20 mouse cellular contexts compared by ENCODE assay signal in the genomic region with DNA sequence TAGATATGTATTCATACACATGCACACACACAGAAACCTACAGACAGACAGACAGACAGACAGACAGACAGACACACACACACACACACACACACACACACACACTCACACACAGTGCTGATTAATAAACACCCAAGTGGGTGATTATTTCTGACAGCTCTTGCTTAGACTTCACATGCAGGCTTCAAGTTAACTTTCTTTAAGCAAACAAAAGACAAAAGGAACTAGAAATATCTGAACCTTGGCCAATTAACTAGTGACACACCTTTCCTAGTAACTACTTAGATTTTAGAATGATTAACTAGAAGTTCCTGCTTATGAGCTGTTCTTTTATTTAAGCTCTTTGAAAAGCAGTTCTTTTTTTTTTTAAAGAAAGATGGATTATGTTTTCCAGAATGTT. TPM values are rescaled to one million over a fixed set of nuclear protein-coding genes. Genes with fewer than 3 reads are reported as not detected.
"Had no signal": no experiment of that assay in that cellular context is flagged by ENCODE, and none has a peak within 500 bp of the region (broad histone marks: within the 10 kb centered on the region; RNA-seq: fewer than 3 reads in every experiment).

No protein-coding gene starts in this region.

- H3K4me1 ChIP-seq: limb, embryonic 10.5 days; limb, embryonic 13.5 days; liver, embryonic 13.5 days; midbrain, embryonic 13.5 days; neural tube, embryonic 13.5 days had no signal

- H3K27ac ChIP-seq: kidney, postnatal 0 days; limb, embryonic 10.5 days; limb, embryonic 13.5 days; liver, embryonic 13.5 days; midbrain, embryonic 10.5 days; midbrain, embryonic 13.5 days; neural tube, embryonic 13.5 days had no signal

- H3K4me2 ChIP-seq: limb, embryonic 13.5 days; liver, embryonic 13.5 days; midbrain, embryonic 13.5 days; neural tube, embryonic 13.5 days had no signal

- H3K27me3 ChIP-seq: limb, embryonic 13.5 days; liver, embryonic 13.5 days; megakaryocyte, embryonic 14.5 days; midbrain, embryonic 13.5 days; neural tube, embryonic 13.5 days had no signal

- H3K36me3 ChIP-seq: limb, embryonic 10.5 days; limb, embryonic 13.5 days; liver, embryonic 13.5 days; midbrain, embryonic 10.5 days; midbrain, embryonic 13.5 days; neural tube, embryonic 13.5 days had no signal

- H3K9ac ChIP-seq: limb, embryonic 13.5 days; liver, embryonic 13.5 days; midbrain, embryonic 13.5 days; neural tube, embryonic 13.5 days had no signal

- H3K4me3 ChIP-seq: limb, embryonic 10.5 days; limb, embryonic 13.5 days; liver, embryonic 13.5 days; megakaryocyte, embryonic 14.5 days; midbrain, embryonic 10.5 days; midbrain, embryonic 13.5 days; myocyte; neural tube, embryonic 13.5 days had no signal

- H3K9me3 ChIP-seq: limb, embryonic 10.5 days; limb, embryonic 13.5 days; liver, embryonic 13.5 days; megakaryocyte, embryonic 14.5 days; midbrain, embryonic 10.5 days; midbrain, embryonic 13.5 days; neural tube, embryonic 13.5 days had no signal

- ATAC-seq: midbrain, embryonic 13.5 days; midbrain, embryonic 16.5 days had no signal

- DNase-seq: kidney, adult 8-10 months; kidney, postnatal 25 days; liver; liver, embryonic 13.5 days; lung, adult 2 months; retina, postnatal 1 day; right cerebral cortex, postnatal 25 days; spleen, adult 18-20 months; thymus, postnatal 25 days had no signal

RNA-seq across cellular contexts. Expression of a gene that starts 9.1 kb away (rescaled TPM):
- total RNA-seq: monocyte, adult 5-6 weeks; neutrophil, adult 5-6 weeks had no signal

RNA-seq across cellular contexts. Expression of a gene that starts 38.6 kb away (rescaled TPM):
- total RNA-seq: neutrophil, adult 5-6 weeks had no signal
